Mouse (Mus musculus): Measurements from ENCODE around the gene Ppm1l.

GRCm38 (mm10) chr3:69406210-69406895, 89.7 kb downstream of the Ppm1l start:
- no peak for TF ChIP-seq CTCF (conservative IDR thresholded peaks at IDR 0.05; ENCODE audit: low read length)
- no peak for TF ChIP-seq POU5F1 (IDR thresholded peaks at IDR 0.05; ENCODE audit: borderline replicate concordance, low read length)
